Mouse (Mus musculus): ENCODE results near the gene F3.

DNA sequence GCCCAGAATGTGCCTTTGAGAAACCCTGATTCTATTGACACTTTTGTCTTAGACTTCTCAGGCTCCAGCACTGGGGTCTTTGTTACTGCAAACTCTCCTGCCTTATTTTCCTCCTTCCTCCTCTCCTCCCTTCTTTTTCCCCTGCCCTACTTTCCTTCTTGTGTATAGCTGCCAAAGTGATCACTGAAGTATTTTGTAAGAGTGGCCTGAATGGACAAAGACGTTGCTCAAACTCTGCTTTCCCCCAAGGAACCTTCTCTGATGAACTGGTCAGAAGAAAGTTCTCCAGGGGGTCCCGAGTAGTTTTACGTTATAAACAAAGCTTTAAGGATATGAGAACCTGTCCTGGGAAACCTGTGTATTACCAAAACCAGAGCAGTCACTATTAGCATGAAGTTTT lies 3.6 kb upstream of the F3 start:
- TF ChIP-seq CTCF (IDR thresholded peaks at IDR 0.05; ENCODE audit: low read depth, low read length): no peak
- no peak for TF ChIP-seq GATA1 (IDR thresholded peaks at IDR 0.05; ENCODE audit: borderline replicate concordance, low read length)
- no peak for TF ChIP-seq TAL1 (conservative IDR thresholded peaks at IDR 0.05; ENCODE audit: low read depth, low read length)
- no peak for TF ChIP-seq POLR2AphosphoS5 (IDR thresholded peaks at IDR 0.05; ENCODE audit: insufficient replicate concordance, low read depth, low read length)
